Mouse (Mus musculus) heart, adult 2 months (tissue): ENCODE results near the gene Snrpg. TPM values are rescaled to one million over a fixed set of nuclear protein-coding genes. Genes with fewer than 3 reads are reported as not detected.
"Not testable (repeated sequence)": the region's sequence is repeated elsewhere in the genome, so short reads cannot be mapped to it uniquely, and the experiment has no call there.

Experiments used
- DNase-seq, 2 experiments: peaks; one replicate each; pipeline ENCODE4 v3.0.0; 2021
- H3K27ac ChIP-seq: fragments of 200-600 bp; 2 replicates; pipeline ENCODE4 v1.8.1; 2022
- H3K27me3 ChIP-seq: fragments of 200-500 bp; 2 replicates; pipeline ENCODE4 v1.6.1; 2012; ENCODE audit warnings: mild to moderate bottlenecking, low read length, inconsistent platforms, mixed read lengths; ENCODE audit not compliant: control insufficient read depth, insufficient read depth
- H3K36me3 ChIP-seq: fragments of 200-500 bp; 2 replicates; pipeline ENCODE4 v1.6.1; 2012; ENCODE audit warnings: low read length, inconsistent platforms; ENCODE audit not compliant: control insufficient read depth, insufficient read depth
- H3K4me1 ChIP-seq: fragments of 200-500 bp; 2 replicates; pipeline ENCODE4 v1.6.1; 2011; ENCODE audit warnings: low read length; ENCODE audit not compliant: control insufficient read depth, insufficient read depth
- H3K4me3 ChIP-seq: fragments of 200-600 bp; 2 replicates; pipeline ENCODE4 v1.8.1; 2022
- H3K79me2 ChIP-seq: fragments of 200-500 bp; replicated peaks from 2 replicates; pipeline ENCODE4 v1.6.1; 2012; ENCODE audit warnings: mild to moderate bottlenecking, inconsistent platforms, low read length, moderate library complexity, mixed read lengths; ENCODE audit not compliant: control insufficient read depth, insufficient read depth
- H3K9ac ChIP-seq: fragments of 200-500 bp; 2 replicates; pipeline ENCODE4 v1.6.1; 2012; ENCODE audit warnings: low read depth, mild to moderate bottlenecking, control low read depth, inconsistent platforms, low read length, mixed read lengths
- CTCF ChIP-seq: fragments of 200-600 bp; IDR thresholded peaks from 2 replicates; pipeline ENCODE4 v1.8.1; 2022; ENCODE audit warnings: antibody characterized with exemption, mild to moderate bottlenecking, moderate library complexity
- EP300 ChIP-seq: fragments of 200-500 bp; IDR thresholded peaks from 2 replicates; pipeline ENCODE4 v1.6.1; 2011; ENCODE audit warnings: low read depth, low read length, control low read depth; ENCODE audit not compliant: insufficient read depth
- POLR2A ChIP-seq: fragments of 200-500 bp; IDR thresholded peaks from 2 replicates; pipeline ENCODE4 v1.6.1; 2011; ENCODE audit warnings: mild to moderate bottlenecking, low read depth, low read length, control low read depth; ENCODE audit not compliant: insufficient read depth
- WGBS: fragments of 180-500 bp; shearing (Covaris S2); methylation state at CpG from one replicate; pipeline ENCODE4 v1.1.7; 2018; 5-methylcytosine and 5-hydroxymethylcytosine counted together
- intact Hi-C: fragments of 180-260 bp; cut with DNase I; formaldehyde crosslinking; loops from one replicate; pipeline ENCODE4 v1.15.1; 2025
- polyA plus RNA-seq: library from polyadenylated mRNA; depleted of rRNA; stranded (reverse); fragments of >200 nt; gene quantifications from 2 replicates; pipeline ENCODE4 v1.2.3, GENCODE M21; 2012
- total RNA-seq, 2 experiments: library from RNA; stranded (reverse); gene quantifications; 2 replicates each; pipeline ENCODE4 v1.2.3; 2021

Snrpg gene
- total and polyA plus RNA-seq, 3 experiments, result 22.7 to 42.0 (median 41.9) TPM

DNA sequence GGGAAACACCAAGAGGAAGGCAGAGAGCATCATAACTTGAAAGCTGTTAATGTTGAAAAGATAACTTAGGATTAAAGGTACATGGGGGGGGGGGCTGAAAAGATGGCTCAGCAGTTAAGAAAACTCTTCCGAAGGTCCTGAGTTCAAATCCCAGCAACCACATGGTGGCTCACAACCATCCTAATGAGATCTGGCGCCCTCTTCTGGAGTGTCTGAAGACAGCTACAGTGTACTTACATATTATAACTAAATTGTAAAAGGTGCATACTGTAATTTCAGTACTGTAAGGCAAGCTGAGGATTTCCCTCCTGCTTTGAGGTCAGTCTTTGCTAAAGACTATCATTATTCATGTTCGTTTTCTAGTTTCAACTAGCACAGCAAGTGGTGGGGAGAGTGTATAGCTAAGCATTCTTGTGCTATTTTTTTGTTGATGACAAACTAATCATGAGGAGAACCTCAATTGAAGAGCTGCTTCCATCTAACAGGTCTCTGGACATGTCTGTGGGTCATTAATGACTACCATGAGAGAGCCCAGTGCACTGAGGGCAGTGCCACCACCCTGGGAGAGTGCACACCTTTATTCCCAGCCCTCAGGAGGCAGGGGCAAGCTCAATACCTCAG lies 901 bp upstream of the Snrpg start:
- 61% methylated on average over 3 of the region's 3 CpGs for WGBS
- no peak overlapping the region for H3K27ac ChIP-seq
- peaks cover 7% of the 10 kb centered on the region for H3K4me1 ChIP-seq
- no peaks in the 10 kb centered on the region for H3K27me3 ChIP-seq
- no peaks in the 10 kb centered on the region for H3K36me3 ChIP-seq
- TF ChIP-seq EP300, result no peak
- TF ChIP-seq POLR2A, result 0 out of 2 replicates have a peak, but pooled peaks have one; percentile 32
- peak; percentile 60 for TF ChIP-seq CTCF
- H3K79me2 ChIP-seq, result 0 out of 2 replicates have a peak, but pooled peaks cover 1% of the 10 kb centered on the region
- DNase-seq, result no peak
- no peak overlapping the region for H3K4me3 ChIP-seq
- H3K9ac ChIP-seq, result peak overlapping the region; percentile 37; the same call in 1 of the 2 replicates
- intact Hi-C loops, result loop anchor here (2.0 to 10.0 kb wide), 2 partner anchors 27 to 425 kb away; partner anchors contain the start of gene Pcyox1

GRCm38 (mm10) chr6:86371340-86371911 lies 322 bp downstream of the Snrpg start:
- Histone ChIP-seq H3K79me2 (0 out of 2 replicates have a peak, but pooled peaks cover 1% of the 10 kb centered on the region), H3K36me3 (no peaks in the 10 kb centered on the region), H3K9ac (peak overlapping the region; percentile 80), H3K4me3 (peak overlapping the region; percentile 78), H3K27me3 (no peaks in the 10 kb centered on the region), H3K4me1 (peaks cover 7% of the 10 kb centered on the region), H3K27ac (peak overlapping the region; percentile 85)
- WGBS, result under 1% methylated on average over 50 of the region's 50 CpGs
- peak; percentile 99 for TF ChIP-seq POLR2A
- no peak for TF ChIP-seq CTCF
- peak; percentile 89 for TF ChIP-seq EP300
- DNase-seq, result peak; percentile 96
- intact Hi-C loops, result loop anchor here (2.0 to 10.0 kb wide), 2 partner anchors 25 to 427 kb away; partner anchors contain the start of gene Pcyox1

DNA sequence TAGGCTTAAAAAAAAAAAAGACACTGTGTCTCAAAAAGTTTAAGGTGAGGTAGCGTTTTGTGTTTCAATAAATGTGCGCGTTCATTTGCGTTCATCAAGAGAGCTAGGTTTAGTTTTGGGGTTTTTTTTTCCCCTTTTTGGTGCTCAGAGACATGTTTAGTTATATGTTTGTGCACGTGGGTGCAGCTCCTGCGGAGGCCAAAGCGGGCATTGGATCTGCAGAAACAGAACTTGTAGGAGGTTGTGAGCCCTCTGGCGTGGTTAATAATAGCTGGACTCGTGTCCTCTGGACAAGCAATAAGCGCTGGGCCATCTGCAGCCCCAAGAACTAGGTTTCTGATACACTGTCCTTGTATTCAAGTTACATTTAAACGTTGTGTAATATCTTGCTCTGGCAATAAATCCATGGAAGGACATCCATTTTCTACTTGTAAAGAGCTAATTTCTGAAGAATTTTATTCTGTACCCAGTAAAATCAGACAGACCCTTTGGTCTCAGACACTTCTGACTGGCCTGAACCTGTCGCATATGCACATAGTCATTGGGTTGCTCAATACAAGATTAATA lies 929 bp downstream of the Snrpg start:
- Histone ChIP-seq H3K36me3 (no peaks in the 10 kb centered on the region), H3K9ac (peak overlapping the region; percentile 80), H3K27ac (peak overlapping the region; percentile 85), H3K79me2 (0 out of 2 replicates have a peak, but pooled peaks cover 1% of the 10 kb centered on the region), H3K4me1 (peaks cover 7% of the 10 kb centered on the region), H3K27me3 (no peaks in the 10 kb centered on the region), H3K4me3 (peak overlapping the region; percentile 78)
- no peak for DNase-seq
- intact Hi-C loops, result loop anchor here (2.0 to 10.0 kb wide), 2 partner anchors 25 to 427 kb away; partner anchors contain the start of gene Pcyox1
- TF ChIP-seq CTCF, result no peak
- TF ChIP-seq EP300, result no peak
- TF ChIP-seq POLR2A, result no peak
- WGBS, result 3% methylated on average over 12 of the region's 12 CpGs

DNA sequence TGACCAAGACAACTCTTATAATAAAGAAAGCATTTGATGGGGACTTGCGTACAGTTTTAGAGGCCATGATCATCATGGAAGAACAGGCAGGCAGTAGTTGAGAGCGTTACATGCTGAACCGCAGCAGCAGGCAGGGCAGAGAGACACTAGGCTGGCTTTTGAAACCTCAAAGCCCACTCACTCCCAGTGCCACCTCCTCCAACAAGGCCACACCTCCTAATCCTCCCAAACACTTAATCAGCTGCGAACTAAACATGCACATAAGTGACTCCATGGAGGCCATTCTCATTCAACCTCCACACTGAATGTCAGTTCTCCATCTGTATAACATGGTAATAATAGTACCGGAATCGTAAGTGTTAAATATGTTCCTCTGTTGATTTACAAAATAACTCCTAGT lies 2.5 kb downstream of the Snrpg start:
- intact Hi-C loops, result loop anchor here (10.0 kb wide), 1 partner anchor 429 kb away; no protein-coding TSS in a partner anchor
- H3K4me3 ChIP-seq, result no peak overlapping the region
- 0 out of 2 replicates have a peak, but pooled peaks cover 1% of the 10 kb centered on the region for H3K79me2 ChIP-seq
- no peaks in the 10 kb centered on the region for H3K36me3 ChIP-seq
- TF ChIP-seq POLR2A (no peak), EP300 (no peak), CTCF (no peak)
- H3K27me3 ChIP-seq, result no peaks in the 10 kb centered on the region
- WGBS, result 93% methylated on average over 6 of the region's 6 CpGs
- H3K9ac ChIP-seq, result no peak overlapping the region
- no peak for DNase-seq
- no peak overlapping the region for H3K27ac ChIP-seq
- H3K4me1 ChIP-seq, result peaks cover 7% of the 10 kb centered on the region

DNA sequence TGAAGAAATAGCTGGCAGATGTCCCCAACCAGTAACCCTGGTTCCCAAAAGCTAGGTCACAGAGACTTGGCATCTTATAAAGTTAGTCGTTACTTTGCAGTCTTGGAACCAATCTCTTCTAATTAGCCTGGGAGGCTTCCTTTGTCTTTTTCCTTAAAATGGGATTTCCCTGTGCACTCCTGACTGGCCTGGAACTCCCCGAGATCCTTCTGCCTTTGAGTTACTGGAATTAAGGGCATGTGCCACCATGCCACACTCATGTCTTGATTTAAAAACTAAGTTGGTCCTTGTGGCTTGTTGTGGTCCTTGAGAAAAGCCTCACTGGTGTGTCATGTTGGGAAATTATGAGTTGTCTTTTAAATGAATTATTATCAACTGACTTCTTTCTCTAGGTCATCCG lies 7.2 kb downstream of the Snrpg start:
- DNase-seq, result no peak
- no peaks in the 10 kb centered on the region for H3K4me1 ChIP-seq
- no peaks in the 10 kb centered on the region for H3K27me3 ChIP-seq
- no peaks in the 10 kb centered on the region for H3K79me2 ChIP-seq
- H3K4me3 ChIP-seq, result no peak overlapping the region
- intact Hi-C loops, result loop anchor here (10.0 kb wide), 1 partner anchor 434 kb away; no protein-coding TSS in a partner anchor
- H3K27ac ChIP-seq, result no peak overlapping the region
- H3K36me3 ChIP-seq, result no peaks in the 10 kb centered on the region
- TF ChIP-seq CTCF, result no peak
- TF ChIP-seq EP300, result no peak
- TF ChIP-seq POLR2A, result no peak
- 88% methylated on average over 3 of the region's 3 CpGs for WGBS
- no peak overlapping the region for H3K9ac ChIP-seq

DNA sequence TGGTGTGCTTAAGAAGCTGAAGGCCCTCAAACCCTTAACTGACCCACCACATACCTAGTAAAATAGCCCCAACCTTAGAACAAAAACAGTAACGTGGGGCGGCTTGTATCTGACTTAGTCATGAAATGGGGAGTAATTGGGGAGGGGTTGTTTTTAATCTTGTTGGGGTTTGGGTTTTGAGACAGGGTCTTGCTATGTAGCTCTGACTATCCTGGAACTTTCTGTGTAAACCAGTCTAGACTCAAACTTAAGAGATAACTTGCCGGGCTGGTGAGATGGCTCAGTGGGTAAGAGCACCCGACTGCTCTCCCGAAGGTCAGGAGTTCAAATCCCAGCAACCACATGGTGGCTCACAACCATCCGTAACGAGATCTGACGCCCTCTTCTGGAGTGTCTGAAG lies 9.0 kb downstream of the Snrpg start:
- 66% methylated on average over 8 of the region's 8 CpGs for WGBS
- H3K4me1 ChIP-seq, H3K9ac ChIP-seq, H3K79me2 ChIP-seq, H3K27ac ChIP-seq, H3K36me3 ChIP-seq, intact Hi-C loops, H3K27me3 ChIP-seq, DNase-seq, H3K4me3 ChIP-seq: not testable (repeated sequence)
